Mouse (Mus musculus) spleen, adult 2 months (tissue): ENCODE data around the gene Zkscan14.

ENCODE experiments used
- CTCF ChIP-seq: fragments of 200-500 bp; IDR thresholded peaks from 2 replicates; pipeline ENCODE4 v1.5.1; 2011; ENCODE audit warnings: mild to moderate bottlenecking, inconsistent platforms; ENCODE audit not compliant: insufficient read depth, insufficient read length, insufficient replicate concordance; ENCODE audit errors: extremely low read depth
- POLR2A ChIP-seq: fragments of 200-500 bp; IDR thresholded peaks from 2 replicates; pipeline ENCODE4 v1.6.1; 2011; ENCODE audit warnings: low read depth, low read length, inconsistent platforms

DNA sequence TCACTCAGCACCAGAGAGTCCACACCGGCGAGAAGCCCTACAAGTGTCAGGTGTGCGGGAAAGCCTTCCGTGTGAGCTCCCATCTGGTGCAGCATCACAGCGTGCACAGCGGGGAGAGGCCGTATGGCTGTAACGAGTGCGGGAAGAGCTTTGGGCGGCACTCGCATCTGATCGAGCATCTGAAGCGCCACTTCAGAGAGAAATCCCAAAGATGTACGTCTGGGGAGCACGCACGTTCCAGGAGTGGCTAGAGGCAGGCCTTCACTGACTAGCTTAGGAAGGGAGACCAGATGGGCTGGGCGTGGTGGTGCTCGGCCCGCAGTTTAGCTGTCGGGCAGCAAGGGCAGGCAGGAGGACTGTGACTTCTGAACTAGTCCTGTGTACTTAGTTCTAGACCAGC lies 17.0 kb upstream of the Zkscan14 start:
- TF ChIP-seq CTCF, result no peak
- TF ChIP-seq POLR2A, result no peak
